Mouse (Mus musculus): ENCODE results near the gene Pcx.

DNA sequence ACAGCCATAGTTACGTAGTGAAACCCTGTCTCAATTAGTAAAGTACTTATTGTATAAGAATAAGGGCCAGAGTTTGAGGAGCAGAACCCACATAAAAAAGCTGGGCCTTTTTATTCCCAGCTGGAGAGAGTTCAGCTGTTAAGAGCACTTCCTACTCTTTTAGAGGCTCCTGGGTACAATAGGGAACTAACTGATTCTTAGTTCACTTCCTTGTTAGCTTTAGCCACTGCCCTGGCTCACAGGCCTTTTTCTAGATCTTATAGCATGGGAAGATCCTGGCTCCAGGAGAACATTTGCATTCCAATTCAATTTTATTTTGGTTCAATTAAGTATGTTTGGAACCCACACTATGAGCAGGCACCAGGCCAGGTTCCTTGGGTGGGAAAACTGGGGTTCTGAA is 61.4 kb downstream of the Pcx start:
- TF ChIP-seq EP300 (IDR thresholded peaks at IDR 0.05) (0 out of 2 replicates have a peak, but pooled peaks have one; percentile 20), CTCF (IDR thresholded peaks at IDR 0.05) (no peak)
